Mouse (Mus musculus) stomach, postnatal 0 days (tissue): ENCODE measurements around the gene Zfp687. TPM values are rescaled to one million over a fixed set of nuclear protein-coding genes. Genes with fewer than 3 reads are reported as not detected.

Source experiments
- ATAC-seq: fragments of 200-750 bp; cut with Nextera tagmentation; 2 replicates; pipeline ENCODE4 v1.8.0; 2017; ENCODE audit not compliant: low FRiP score, low TSS enrichment
- DNase-seq: peaks from one replicate; pipeline ENCODE4 v3.0.0-alpha.2; 2016; ENCODE audit warnings: low spot score
- H3K27ac ChIP-seq: fragments of 300-500 bp; sonication (generic); replicated peaks from 2 replicates; pipeline ENCODE4 v1.5.1; 2014; ENCODE audit warnings: mild to moderate bottlenecking, control low read depth
- H3K27me3 ChIP-seq: fragments of 300-500 bp; sonication (generic); 2 replicates; pipeline ENCODE4 v1.6.1; 2014; ENCODE audit warnings: low read length; ENCODE audit not compliant: control insufficient read depth, insufficient read depth
- H3K36me3 ChIP-seq: fragments of 300-500 bp; sonication (generic); 2 replicates; pipeline ENCODE4 v1.6.1; 2014; ENCODE audit warnings: low read length, mixed read lengths; ENCODE audit not compliant: control insufficient read depth, insufficient read depth
- H3K4me1 ChIP-seq: fragments of 300-500 bp; sonication (generic); replicated peaks from 2 replicates; pipeline ENCODE4 v1.6.1; 2014; ENCODE audit warnings: antibody characterized with exemption; ENCODE audit not compliant: control insufficient read depth, insufficient read depth
- H3K4me2 ChIP-seq: fragments of 300-500 bp; sonication (generic); replicated peaks from 2 replicates; pipeline ENCODE4 v1.6.1; 2014; ENCODE audit warnings: low read depth, mild to moderate bottlenecking, control low read depth, moderate library complexity
- H3K4me3 ChIP-seq: fragments of 300-500 bp; sonication (generic); 2 replicates; pipeline ENCODE4 v1.5.1; 2014; ENCODE audit warnings: low read depth, low read length, control low read depth
- H3K9ac ChIP-seq: fragments of 300-500 bp; sonication (generic); 2 replicates; pipeline ENCODE4 v1.6.1; 2014; ENCODE audit warnings: mild to moderate bottlenecking, low read length, control low read depth, mixed read lengths
- H3K9me3 ChIP-seq: fragments of 300-500 bp; sonication (generic); 2 replicates; pipeline ENCODE4 v1.6.1; 2016; ENCODE audit warnings: low read length; ENCODE audit not compliant: control insufficient read depth
- CTCF ChIP-seq: IDR thresholded peaks from 2 replicates; pipeline ENCODE4 v1.5.1; 2016; ENCODE audit warnings: antibody characterized with exemption, low read depth, mild to moderate bottlenecking, moderate library complexity
- EP300 ChIP-seq: optimal IDR thresholded peaks from 2 replicates; pipeline ENCODE3; 2016; ENCODE audit warnings: antibody characterized with exemption
- WGBS: fragments of 180-500 bp; shearing (Covaris S2); extraction: QIAGEN DNeasy Blood & Tissue Kit; methylation state at CpG from one replicate; pipeline ENCODE4 v1.1.7; 2014; 5-methylcytosine and 5-hydroxymethylcytosine counted together
- polyA plus RNA-seq: library from polyadenylated mRNA; unstranded; fragments of >200 nt; fragmentation: Nextera tagmentation; extraction: Ambion mirVana; gene quantifications from 2 replicates; pipeline ENCODE4 v1.2.1, GENCODE M21; 2015

Zfp687 gene
- polyA plus RNA-seq, 1 experiment from 2014 or later = 8.2 TPM

DNA sequence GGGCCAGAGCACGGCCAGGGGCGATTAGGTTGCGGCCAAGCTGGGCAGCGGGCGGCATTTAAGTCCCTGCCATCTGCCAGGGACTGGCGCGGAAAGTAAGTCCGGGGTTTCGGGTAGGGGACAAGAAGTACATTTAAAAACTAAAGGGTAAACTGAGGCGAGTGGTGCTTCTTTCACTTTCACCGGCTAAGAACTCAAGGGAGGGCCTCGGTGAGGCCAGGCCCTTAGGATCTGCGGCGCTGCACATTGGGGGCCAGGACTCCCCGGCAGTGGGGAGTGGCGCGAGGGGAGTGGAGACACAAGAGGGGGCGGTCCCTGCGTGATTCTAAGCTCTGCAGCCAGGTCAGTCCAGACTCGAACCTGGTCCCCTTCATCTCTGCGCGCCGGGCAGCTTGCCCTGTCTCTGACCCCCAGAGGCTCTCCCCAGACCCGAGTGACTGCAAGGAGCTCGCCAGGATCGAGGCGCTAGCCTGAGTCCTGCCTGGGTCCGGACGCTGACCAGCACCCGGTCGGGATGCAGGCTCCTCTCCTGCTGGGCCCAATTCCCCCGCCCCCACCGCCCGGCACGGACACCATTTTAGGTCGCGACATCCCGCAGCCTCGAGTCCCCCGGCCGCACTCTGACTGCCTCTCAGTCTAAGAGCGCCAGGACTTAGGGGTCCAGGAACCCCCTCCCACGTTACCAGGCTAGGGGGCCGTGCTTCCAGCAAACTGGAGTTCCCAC is 658 bp downstream of the Zfp687 start:
- H3K27ac ChIP-seq = peak overlapping the region; percentile 98
- DNase-seq (peak; percentile 71), ATAC-seq (peak; percentile 0; the same call in 1 of the 2 replicates)
- peak overlapping the region; percentile 88 for H3K9ac ChIP-seq
- no peaks in the 10 kb centered on the region for H3K27me3 ChIP-seq
- peak overlapping the region; percentile 82 for H3K4me3 ChIP-seq
- H3K9me3 ChIP-seq = no peaks in the 10 kb centered on the region
- TF ChIP-seq EP300 = no peak
- TF ChIP-seq CTCF = no peak
- H3K4me1 ChIP-seq = peaks cover 2% of the 10 kb centered on the region; the same call in 1 of the 2 replicates
- peaks cover 18% of the 10 kb centered on the region for H3K36me3 ChIP-seq
- under 1% methylated on average over 43 of the region's 44 CpGs for WGBS
- peak overlapping the region; percentile 90 for H3K4me2 ChIP-seq

DNA sequence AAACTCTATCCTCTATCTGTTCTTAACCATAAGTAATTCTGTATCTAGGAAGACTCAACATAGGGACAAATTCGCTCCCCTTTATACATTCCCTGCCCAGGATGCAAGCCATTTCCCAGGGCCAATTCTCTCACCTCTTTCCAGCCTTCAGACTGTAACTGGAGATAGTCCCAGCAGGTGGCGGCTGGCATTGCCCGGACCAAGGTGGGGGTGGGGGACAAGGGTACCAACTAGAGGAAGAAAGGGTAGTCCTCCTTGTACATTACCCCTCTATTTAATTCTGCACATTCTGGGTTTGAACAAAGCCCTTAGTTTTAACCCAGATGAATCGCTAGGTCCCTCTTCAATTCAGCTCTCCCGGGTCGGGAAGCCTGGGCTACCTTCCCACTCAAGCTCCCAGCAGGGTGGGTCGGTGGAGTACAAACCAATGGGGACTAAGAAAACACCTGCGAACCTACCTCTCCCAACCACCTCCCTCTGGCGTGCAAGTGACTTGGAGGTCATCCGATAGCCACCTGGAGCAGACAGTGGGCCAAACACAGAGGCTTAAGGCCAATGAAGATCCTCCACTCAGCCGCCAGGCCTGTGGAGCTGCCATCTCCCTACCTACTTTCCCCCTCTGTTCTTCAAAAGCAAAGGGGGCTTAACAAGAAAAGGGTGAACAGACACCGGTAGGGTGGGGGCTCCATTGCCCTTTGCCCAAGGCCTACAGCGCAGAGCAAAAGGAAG is 1.4 kb downstream of the Zfp687 start:
- peak overlapping the region; percentile 82 for H3K4me3 ChIP-seq
- WGBS = 17% methylated on average over 13 of the region's 13 CpGs
- TF ChIP-seq CTCF (peak; percentile 45), EP300 (no peak)
- peak overlapping the region; percentile 88 for H3K9ac ChIP-seq
- peaks cover 2% of the 10 kb centered on the region; the same call in 1 of the 2 replicates for H3K4me1 ChIP-seq
- peak overlapping the region; percentile 90 for H3K4me2 ChIP-seq
- peaks cover 23% of the 10 kb centered on the region for H3K36me3 ChIP-seq
- H3K27me3 ChIP-seq = no peaks in the 10 kb centered on the region
- ATAC-seq = no peak
- no peaks in the 10 kb centered on the region for H3K9me3 ChIP-seq
- peak overlapping the region; percentile 98 for H3K27ac ChIP-seq
- peak; percentile 46 for DNase-seq

DNA sequence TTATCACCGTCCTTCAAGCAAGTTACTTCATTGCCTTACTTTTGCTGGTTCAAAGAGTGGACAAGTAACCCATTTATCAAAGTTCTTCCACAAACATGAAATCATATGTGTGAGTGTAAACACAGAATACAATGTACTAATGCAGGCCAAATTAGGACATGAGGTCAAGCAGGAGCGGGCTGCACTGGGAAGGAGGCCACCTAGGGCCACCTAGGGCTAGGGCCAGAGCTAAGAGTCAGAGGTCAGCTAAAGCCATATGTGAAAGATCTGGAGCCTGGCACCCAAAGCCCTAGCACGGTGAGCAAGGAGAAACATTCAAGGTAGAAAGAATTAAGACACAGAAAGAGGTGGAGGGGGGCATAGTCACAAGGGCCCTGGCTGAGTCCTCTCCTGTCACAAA is 2.3 kb downstream of the Zfp687 start:
- H3K27ac ChIP-seq = no peak overlapping the region
- peaks cover 27% of the 10 kb centered on the region for H3K36me3 ChIP-seq
- no peaks in the 10 kb centered on the region for H3K9me3 ChIP-seq
- H3K4me1 ChIP-seq = peaks cover 2% of the 10 kb centered on the region; the same call in 1 of the 2 replicates
- no peak overlapping the region for H3K4me2 ChIP-seq
- no peak for TF ChIP-seq EP300
- no peak for TF ChIP-seq CTCF
- H3K9ac ChIP-seq = no peak overlapping the region
- no peak overlapping the region for H3K4me3 ChIP-seq
- WGBS = 60% methylated on average over 3 of the region's 3 CpGs
- H3K27me3 ChIP-seq = no peaks in the 10 kb centered on the region
- no peak for DNase-seq
- no peak for ATAC-seq

DNA sequence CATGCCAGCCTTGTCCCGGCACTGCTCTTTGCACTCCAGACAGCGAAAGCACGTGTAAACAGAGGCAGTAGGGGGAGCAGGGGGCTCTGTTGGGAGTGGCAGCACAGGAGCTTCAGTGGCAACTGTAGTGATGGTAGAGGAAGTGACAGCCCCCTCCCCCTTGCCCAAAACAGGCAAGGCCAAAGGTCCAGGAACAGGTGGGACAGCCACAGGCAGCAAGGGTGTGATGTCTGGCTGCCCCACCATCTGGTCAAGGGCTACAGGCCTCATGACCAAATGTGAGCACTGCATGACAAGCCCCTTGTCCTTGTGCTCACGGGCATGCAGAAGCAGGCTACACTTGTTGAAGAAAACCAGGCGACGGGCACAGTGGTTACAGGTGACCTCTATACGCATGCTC is 4.9 kb downstream of the Zfp687 start:
- H3K4me2 ChIP-seq = no peak overlapping the region
- peaks cover 37% of the 10 kb centered on the region for H3K36me3 ChIP-seq
- no peak overlapping the region for H3K9ac ChIP-seq
- TF ChIP-seq CTCF = no peak
- no peak for TF ChIP-seq EP300
- DNase-seq (no peak), ATAC-seq (no peak)
- H3K4me1 ChIP-seq = 0 out of 2 replicates have a peak, but pooled peaks cover 2% of the 10 kb centered on the region
- H3K27ac ChIP-seq = no peak overlapping the region
- H3K27me3 ChIP-seq = no peaks in the 10 kb centered on the region
- no peak overlapping the region for H3K4me3 ChIP-seq
- no peaks in the 10 kb centered on the region for H3K9me3 ChIP-seq
- WGBS = 79% methylated on average over 7 of the region's 7 CpGs

DNA sequence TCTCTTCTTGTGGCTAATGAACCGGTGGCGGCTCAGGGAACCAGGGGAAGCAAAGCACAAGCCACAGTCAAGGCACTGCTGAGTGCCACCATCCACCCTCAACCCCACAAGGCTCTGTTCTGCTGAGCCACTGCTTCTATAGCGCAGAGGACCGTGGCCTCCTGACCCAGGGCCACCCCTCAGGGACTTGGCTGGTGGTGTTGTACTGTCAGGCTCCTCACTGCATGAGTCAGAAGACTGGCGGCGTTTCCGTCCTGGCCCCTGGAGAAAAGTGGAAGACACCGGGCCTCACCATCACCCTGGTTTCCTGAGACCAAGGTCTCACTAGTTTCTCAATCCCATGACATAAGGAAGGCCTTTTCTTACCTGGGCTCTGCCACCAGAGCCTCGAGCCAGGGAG is 7.5 kb downstream of the Zfp687 start:
- 84% methylated on average over 9 of the region's 9 CpGs for WGBS
- H3K4me3 ChIP-seq = no peak overlapping the region
- peaks cover 37% of the 10 kb centered on the region for H3K36me3 ChIP-seq
- no peak overlapping the region for H3K4me2 ChIP-seq
- DNase-seq = no peak
- no peak for TF ChIP-seq CTCF
- no peak for TF ChIP-seq EP300
- no peak overlapping the region for H3K27ac ChIP-seq
- no peaks in the 10 kb centered on the region for H3K27me3 ChIP-seq
- H3K9me3 ChIP-seq = no peaks in the 10 kb centered on the region
- no peak overlapping the region for H3K9ac ChIP-seq
- H3K4me1 ChIP-seq = no peaks in the 10 kb centered on the region
- no peak for ATAC-seq

DNA sequence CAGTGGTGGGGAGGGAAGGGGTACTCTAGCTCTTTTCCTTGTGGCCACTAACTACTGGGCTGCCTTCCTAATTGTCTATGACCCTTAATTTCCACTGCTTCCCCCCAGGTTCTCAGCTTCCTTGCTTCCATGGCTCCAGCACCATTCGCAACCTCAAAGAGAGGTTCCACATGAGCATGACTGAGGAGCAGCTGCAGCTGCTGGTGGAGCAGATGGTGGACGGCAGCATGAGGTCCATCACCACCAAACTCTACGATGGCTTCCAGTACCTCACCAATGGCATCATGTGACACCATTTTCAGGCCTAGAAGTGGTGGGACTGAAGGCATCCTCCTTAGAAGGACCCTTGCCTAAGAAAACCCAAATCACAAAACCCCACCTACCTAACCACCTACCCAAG is 9.6 kb downstream of the Zfp687 start:
- H3K27ac ChIP-seq = no peak overlapping the region
- no peak for TF ChIP-seq EP300
- no peak for TF ChIP-seq CTCF
- ATAC-seq (no peak), DNase-seq (no peak)
- H3K4me2 ChIP-seq = no peak overlapping the region
- no peaks in the 10 kb centered on the region for H3K4me1 ChIP-seq
- H3K4me3 ChIP-seq = no peak overlapping the region
- peaks cover 31% of the 10 kb centered on the region for H3K36me3 ChIP-seq
- H3K9ac ChIP-seq = no peak overlapping the region
- 94% methylated on average over 3 of the region's 3 CpGs for WGBS
- no peaks in the 10 kb centered on the region for H3K9me3 ChIP-seq
- H3K27me3 ChIP-seq = no peaks in the 10 kb centered on the region
